Mouse (Mus musculus): ENCODE measurements around the gene Sf3a3. TPM values are rescaled to one million over a fixed set of nuclear protein-coding genes. Genes with fewer than 3 reads are reported as not detected.
A peak's percentile ranks its signal among the peaks of the same experiment; 100 is the strongest.
"Not testable (repeated sequence)": the region's sequence is repeated elsewhere in the genome, so short reads cannot be mapped to it uniquely, and the experiment has no call there.

Gene Sf3a3
- polyA plus RNA-seq, 1 experiment from 2014 or later = 109 TPM

DNA sequence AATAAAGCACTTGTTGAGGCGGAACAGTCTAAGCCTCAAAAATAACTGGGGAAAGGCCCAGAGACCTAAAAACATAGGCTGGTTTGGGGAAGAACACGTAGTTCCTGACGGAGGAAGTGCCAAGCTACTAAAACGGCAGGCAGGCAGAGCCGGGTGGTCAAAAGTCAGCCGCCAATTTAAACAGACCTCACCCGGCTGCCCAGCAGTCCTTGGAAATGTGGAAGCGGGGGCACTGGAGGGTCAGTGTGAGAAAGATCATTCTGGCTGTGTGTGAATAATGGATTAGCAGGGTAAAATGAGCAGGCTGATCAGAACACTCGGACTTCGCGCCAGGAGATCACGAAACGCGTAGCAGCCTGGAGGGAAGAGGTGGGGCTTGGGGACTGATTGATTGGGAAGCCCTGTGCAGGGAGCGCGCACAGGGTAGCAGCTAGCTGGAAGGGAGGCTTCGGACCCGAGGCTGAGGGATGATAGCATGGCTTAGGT is 4.6 kb upstream of the Sf3a3 start:
- Histone ChIP-seq H3K4me2 (peak overlapping the region; percentile 69), H3K4me1 (ENCODE audit: control insufficient read depth, insufficient read depth, low read length) (peaks cover 36% of the 10 kb centered on the region), H3K36me3 (ENCODE audit: control insufficient read depth, insufficient read depth, low read length) (peaks cover 4% of the 10 kb centered on the region; the same call in 1 of the 2 replicates), H3K9me3 (replicated peaks; ENCODE audit: control insufficient read depth, low read length) (no peaks in the 10 kb centered on the region), H3K9ac (ENCODE audit: low read depth, low read length) (peak overlapping the region; percentile 64), H3K4me3 (ENCODE audit: low read depth, low read length) (peak overlapping the region; percentile 27), H3K27ac (ENCODE audit: low read depth, low read length) (peak overlapping the region; percentile 65), H3K27me3 (ENCODE audit: control insufficient read depth, insufficient read depth, low read length) (no peaks in the 10 kb centered on the region)
- no peak for ATAC-seq (replicated peaks; ENCODE audit: insufficient number of reproducible peaks, low FRiP score, low TSS enrichment)
- 4% methylated on average over 18 of the region's 18 CpGs for WGBS (ENCODE audit: insufficient replicate concordance)

DNA sequence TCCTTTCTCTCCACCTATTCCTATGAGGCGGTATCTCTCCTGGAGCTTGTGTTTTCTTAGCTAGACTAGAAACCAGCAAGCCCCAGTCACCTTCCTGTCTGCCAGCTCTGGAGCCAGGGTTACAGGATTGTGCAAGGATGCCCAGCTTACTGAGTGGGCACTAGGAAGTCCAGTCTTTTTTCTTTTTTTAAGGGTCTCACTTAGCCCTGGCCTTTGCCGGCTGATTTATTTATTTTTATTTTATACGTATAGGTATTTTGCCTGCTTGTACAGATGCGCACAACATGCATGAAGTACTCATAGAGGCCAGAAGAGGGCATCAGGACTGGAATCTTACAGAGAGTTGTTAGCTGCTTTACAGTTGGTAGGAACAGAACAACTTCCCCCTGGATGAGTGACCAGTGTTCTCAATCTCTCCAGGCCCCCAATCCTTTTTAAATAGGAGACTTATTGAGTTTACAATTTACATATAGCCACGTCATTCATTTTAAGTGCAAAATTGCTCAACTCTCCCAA is 3.7 kb upstream of the Sf3a3 start:
- no peak for ATAC-seq (replicated peaks; ENCODE audit: insufficient number of reproducible peaks, low FRiP score, low TSS enrichment)

GRCm38 (mm10) chr4:124712618-124713017 is 2.0 kb upstream of the Sf3a3 start:
- 79% methylated on average over 6 of the region's 6 CpGs for WGBS (ENCODE audit: insufficient replicate concordance)
- ATAC-seq (replicated peaks; ENCODE audit: insufficient number of reproducible peaks, low FRiP score, low TSS enrichment) = no peak

More for the DNA sequence above, 3.7 kb upstream of the Sf3a3 start:
- WGBS (ENCODE audit: insufficient replicate concordance) = 8% methylated on average over 5 of the region's 5 CpGs
- H3K9ac ChIP-seq (ENCODE audit: low read depth, low read length) = no peak overlapping the region
- H3K4me1 ChIP-seq (ENCODE audit: control insufficient read depth, insufficient read depth, low read length) = peaks cover 33% of the 10 kb centered on the region
- no peak overlapping the region for H3K27ac ChIP-seq (ENCODE audit: low read depth, low read length)
- no peak overlapping the region; the same call in 1 of the 2 replicates for H3K4me2 ChIP-seq
- H3K27me3 ChIP-seq (ENCODE audit: control insufficient read depth, insufficient read depth, low read length) = no peaks in the 10 kb centered on the region
- H3K4me3 ChIP-seq (ENCODE audit: low read depth, low read length) = no peak overlapping the region
- no peaks in the 10 kb centered on the region for H3K9me3 ChIP-seq (replicated peaks; ENCODE audit: control insufficient read depth, low read length)
- peaks cover under 1% of the 10 kb centered on the region; the same call in 1 of the 2 replicates for H3K36me3 ChIP-seq (ENCODE audit: control insufficient read depth, insufficient read depth, low read length)

GRCm38 (mm10) chr4:124713850-124714249 is 726 bp upstream of the Sf3a3 start:
- H3K36me3 ChIP-seq (ENCODE audit: control insufficient read depth, insufficient read depth, low read length); H3K4me3 ChIP-seq (ENCODE audit: low read depth, low read length); ATAC-seq (replicated peaks; ENCODE audit: insufficient number of reproducible peaks, low FRiP score, low TSS enrichment); H3K27me3 ChIP-seq (ENCODE audit: control insufficient read depth, insufficient read depth, low read length); H3K4me2 ChIP-seq; H3K27ac ChIP-seq (ENCODE audit: low read depth, low read length); H3K9me3 ChIP-seq (replicated peaks; ENCODE audit: control insufficient read depth, low read length); H3K9ac ChIP-seq (ENCODE audit: low read depth, low read length): not testable (repeated sequence)
- WGBS (ENCODE audit: insufficient replicate concordance) = 67% methylated on average over 5 of the region's 5 CpGs
- peaks cover 23% of the 10 kb centered on the region for H3K4me1 ChIP-seq (ENCODE audit: control insufficient read depth, insufficient read depth, low read length)

More at GRCm38 (mm10) chr4:124712618-124713017, 2.0 kb upstream of the Sf3a3 start:
- Histone ChIP-seq H3K4me1 (ENCODE audit: control insufficient read depth, insufficient read depth, low read length) (peaks cover 27% of the 10 kb centered on the region), H3K9me3 (replicated peaks; ENCODE audit: control insufficient read depth, low read length) (no peaks in the 10 kb centered on the region), H3K9ac (ENCODE audit: low read depth, low read length) (no peak overlapping the region), H3K27ac (ENCODE audit: low read depth, low read length) (no peak overlapping the region), H3K36me3 (ENCODE audit: control insufficient read depth, insufficient read depth, low read length) (no peaks in the 10 kb centered on the region), H3K4me3 (ENCODE audit: low read depth, low read length) (no peak overlapping the region), H3K4me2 (no peak overlapping the region), H3K27me3 (ENCODE audit: control insufficient read depth, insufficient read depth, low read length) (no peaks in the 10 kb centered on the region)

GRCm38 (mm10) chr4:124719101-124719500 is 4.5 kb downstream of the Sf3a3 start:
- no peak overlapping the region for H3K9ac ChIP-seq (ENCODE audit: low read depth, low read length)
- no peak for ATAC-seq (replicated peaks; ENCODE audit: insufficient number of reproducible peaks, low FRiP score, low TSS enrichment)
- no peak overlapping the region for H3K4me2 ChIP-seq
- no peak overlapping the region for H3K27ac ChIP-seq (ENCODE audit: low read depth, low read length)
- H3K4me3 ChIP-seq (ENCODE audit: low read depth, low read length) = no peak overlapping the region
- H3K36me3 ChIP-seq (ENCODE audit: control insufficient read depth, insufficient read depth, low read length) = peaks cover 24% of the 10 kb centered on the region
- peaks cover 5% of the 10 kb centered on the region; the same call in 1 of the 2 replicates for H3K4me1 ChIP-seq (ENCODE audit: control insufficient read depth, insufficient read depth, low read length)
- H3K27me3 ChIP-seq (ENCODE audit: control insufficient read depth, insufficient read depth, low read length) = no peaks in the 10 kb centered on the region
- 91% methylated on average over 4 of the region's 4 CpGs for WGBS (ENCODE audit: insufficient replicate concordance)
- H3K9me3 ChIP-seq (replicated peaks; ENCODE audit: control insufficient read depth, low read length) = no peaks in the 10 kb centered on the region

DNA sequence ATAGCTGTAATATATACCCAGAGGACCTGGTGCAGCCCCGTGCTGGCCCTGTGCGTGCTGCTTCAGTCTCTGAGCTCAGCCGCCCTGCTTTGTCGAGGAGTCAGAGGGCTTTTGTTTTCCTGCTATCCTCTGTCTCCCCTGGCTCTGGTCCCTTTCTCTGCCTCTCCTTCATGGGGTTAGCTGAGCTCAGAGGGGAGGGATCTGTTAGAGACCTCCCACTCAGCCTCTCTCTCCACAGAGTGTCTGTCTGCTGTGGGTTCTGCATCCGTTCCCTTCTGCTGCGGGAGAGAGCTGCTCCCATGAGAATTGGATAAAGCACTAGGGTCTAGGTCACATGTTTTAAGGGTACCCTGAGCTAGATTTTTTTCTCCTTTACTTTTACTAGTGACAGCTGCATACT is 11.5 kb downstream of the Sf3a3 start:
- Histone ChIP-seq H3K4me3 (ENCODE audit: low read depth, low read length) (no peak overlapping the region), H3K4me1 (ENCODE audit: control insufficient read depth, insufficient read depth, low read length) (no peaks in the 10 kb centered on the region), H3K36me3 (ENCODE audit: control insufficient read depth, insufficient read depth, low read length) (peaks cover 52% of the 10 kb centered on the region), H3K9ac (ENCODE audit: low read depth, low read length) (no peak overlapping the region), H3K4me2 (no peak overlapping the region), H3K27me3 (ENCODE audit: control insufficient read depth, insufficient read depth, low read length) (no peaks in the 10 kb centered on the region), H3K27ac (ENCODE audit: low read depth, low read length) (no peak overlapping the region), H3K9me3 (replicated peaks; ENCODE audit: control insufficient read depth, low read length) (no peaks in the 10 kb centered on the region)
- no peak for ATAC-seq (replicated peaks; ENCODE audit: insufficient number of reproducible peaks, low FRiP score, low TSS enrichment)
- 92% methylated on average over 6 of the region's 6 CpGs for WGBS (ENCODE audit: insufficient replicate concordance)

- H3K4me2 ChIP-seq = no peak overlapping the region
- no peak overlapping the region for H3K4me3 ChIP-seq (ENCODE audit: low read depth, low read length)
- H3K36me3 ChIP-seq (ENCODE audit: control insufficient read depth, insufficient read depth, low read length) = peaks cover 5% of the 10 kb centered on the region; the same call in 1 of the 2 replicates
- H3K27ac ChIP-seq (ENCODE audit: low read depth, low read length) = no peak overlapping the region
- no peaks in the 10 kb centered on the region for H3K9me3 ChIP-seq (replicated peaks; ENCODE audit: control insufficient read depth, low read length)
- peaks cover 6% of the 10 kb centered on the region; the same call in 1 of the 2 replicates for H3K4me1 ChIP-seq (ENCODE audit: control insufficient read depth, insufficient read depth, low read length)
- no peak overlapping the region for H3K9ac ChIP-seq (ENCODE audit: low read depth, low read length)
- no peak for ATAC-seq (replicated peaks; ENCODE audit: insufficient number of reproducible peaks, low FRiP score, low TSS enrichment)
- WGBS (ENCODE audit: insufficient replicate concordance) = 81% methylated on average over 2 of the region's 2 CpGs
- no peaks in the 10 kb centered on the region for H3K27me3 ChIP-seq (ENCODE audit: control insufficient read depth, insufficient read depth, low read length)
Measured at GRCm38 (mm10) chr4:124736952-124737351, 22.4 kb downstream of the Sf3a3 start.

DNA sequence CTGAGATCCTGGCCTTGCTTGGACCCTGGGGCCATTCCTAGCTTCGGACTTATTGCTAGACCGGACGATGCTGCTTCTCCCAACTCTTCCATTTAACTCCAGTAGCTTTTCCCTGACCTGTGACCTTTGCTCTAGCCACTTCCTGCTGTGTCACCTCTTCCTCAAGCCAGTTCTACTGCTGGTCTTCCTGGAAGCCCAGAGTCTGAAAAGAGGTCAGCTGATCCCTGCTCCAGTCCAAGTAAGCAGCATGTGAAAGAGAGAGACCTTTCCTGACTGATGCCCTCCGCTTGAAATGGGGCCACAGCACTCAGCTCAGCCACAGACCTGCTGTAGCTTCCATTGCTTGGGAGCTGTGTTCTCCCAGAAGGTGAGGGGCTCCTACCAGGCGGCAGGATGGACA is 22.9 kb downstream of the Sf3a3 start:
- H3K27ac ChIP-seq (ENCODE audit: low read depth, low read length) = no peak overlapping the region
- WGBS (ENCODE audit: insufficient replicate concordance) = 71% methylated on average over 5 of the region's 5 CpGs

DNA sequence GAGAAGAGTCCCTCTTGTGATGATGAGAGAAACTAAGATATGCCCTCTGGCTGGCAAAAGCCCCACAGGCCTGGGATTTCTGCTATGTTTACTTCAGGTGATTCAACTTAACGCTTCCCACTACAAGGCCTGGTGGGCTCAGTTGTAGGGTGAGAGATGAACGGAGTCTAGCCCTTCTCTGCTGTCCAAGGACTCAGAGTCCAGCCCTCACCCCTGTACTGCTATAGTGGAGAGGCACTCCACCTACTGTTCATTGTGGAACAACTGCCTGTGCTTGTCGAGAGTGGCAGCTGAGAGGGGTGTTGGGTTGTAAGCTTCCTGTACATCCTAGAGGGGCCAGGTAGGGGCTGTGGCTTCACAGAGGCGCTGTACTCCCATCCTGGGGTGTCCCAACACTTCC is 23.4 kb downstream of the Sf3a3 start:
- WGBS (ENCODE audit: insufficient replicate concordance) = 57% methylated on average over 4 of the region's 4 CpGs
- Histone ChIP-seq H3K36me3 (ENCODE audit: control insufficient read depth, insufficient read depth, low read length) (peaks cover 5% of the 10 kb centered on the region; the same call in 1 of the 2 replicates), H3K27me3 (ENCODE audit: control insufficient read depth, insufficient read depth, low read length) (no peaks in the 10 kb centered on the region), H3K4me1 (ENCODE audit: control insufficient read depth, insufficient read depth, low read length) (peaks cover 6% of the 10 kb centered on the region; the same call in 1 of the 2 replicates), H3K4me3 (ENCODE audit: low read depth, low read length) (no peak overlapping the region), H3K27ac (ENCODE audit: low read depth, low read length) (no peak overlapping the region), H3K9me3 (replicated peaks; ENCODE audit: control insufficient read depth, low read length) (no peaks in the 10 kb centered on the region), H3K9ac (ENCODE audit: low read depth, low read length) (no peak overlapping the region), H3K4me2 (no peak overlapping the region)
- ATAC-seq (replicated peaks; ENCODE audit: insufficient number of reproducible peaks, low FRiP score, low TSS enrichment) = no peak

More for the DNA sequence above, 22.9 kb downstream of the Sf3a3 start:
- ATAC-seq (replicated peaks; ENCODE audit: insufficient number of reproducible peaks, low FRiP score, low TSS enrichment) = no peak
- H3K27me3 ChIP-seq (ENCODE audit: control insufficient read depth, insufficient read depth, low read length) = no peaks in the 10 kb centered on the region
- H3K4me3 ChIP-seq (ENCODE audit: low read depth, low read length) = no peak overlapping the region
- peaks cover 6% of the 10 kb centered on the region; the same call in 1 of the 2 replicates for H3K4me1 ChIP-seq (ENCODE audit: control insufficient read depth, insufficient read depth, low read length)
- no peak overlapping the region for H3K4me2 ChIP-seq
- H3K36me3 ChIP-seq (ENCODE audit: control insufficient read depth, insufficient read depth, low read length) = peaks cover 5% of the 10 kb centered on the region; the same call in 1 of the 2 replicates
- H3K9me3 ChIP-seq (replicated peaks; ENCODE audit: control insufficient read depth, low read length) = no peaks in the 10 kb centered on the region
- H3K9ac ChIP-seq (ENCODE audit: low read depth, low read length) = no peak overlapping the region
